Mouse (Mus musculus): ENCODE results near the gene Srp68. TPM values are rescaled to one million over a fixed set of nuclear protein-coding genes. Genes with fewer than 3 reads are reported as not detected.

Gene Srp68
- polyA plus RNA-seq, 1 experiment from 2014 or later = 53.0 TPM

DNA sequence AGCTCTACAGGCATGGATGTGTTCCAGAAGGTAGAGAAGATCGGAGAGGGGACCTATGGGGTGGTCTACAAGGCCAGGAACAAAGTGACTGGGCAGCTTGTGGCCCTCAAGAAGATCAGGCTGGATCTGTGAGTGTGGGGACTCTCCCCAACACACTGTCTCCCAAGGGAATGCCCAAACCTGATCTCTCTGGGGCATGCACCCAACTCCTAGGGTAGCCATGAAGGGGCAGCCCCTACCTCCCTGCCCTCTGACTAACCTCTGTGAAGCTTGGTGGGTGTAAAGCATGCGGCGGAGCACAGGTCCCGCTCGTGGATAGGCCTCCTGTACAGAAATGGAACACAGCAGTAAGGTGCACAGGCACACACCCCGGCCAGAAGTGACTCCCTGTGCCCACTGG is 58.0 kb downstream of the Srp68 start:
- Histone ChIP-seq H3K36me3 (ENCODE audit: control insufficient read depth, insufficient read depth, low read length) (no peaks in the 10 kb centered on the region), H3K27ac (replicated peaks) (peak overlapping the region; percentile 18; the same call in 1 of the 2 replicates), H3K4me2 (replicated peaks; ENCODE audit: low read depth) (no peak overlapping the region), H3K9ac (ENCODE audit: low read length) (no peak overlapping the region), H3K9me3 (ENCODE audit: control insufficient read depth, low read length) (no peaks in the 10 kb centered on the region), H3K27me3 (ENCODE audit: control insufficient read depth, insufficient read depth, low read length) (no peaks in the 10 kb centered on the region), H3K4me3 (ENCODE audit: low read depth, low read length) (no peak overlapping the region), H3K4me1 (replicated peaks; ENCODE audit: control insufficient read depth, insufficient read depth) (peaks cover 12% of the 10 kb centered on the region; the same call in 1 of the 2 replicates)
- ATAC-seq (ENCODE audit: low FRiP score, low TSS enrichment) (no peak), DNase-seq (ENCODE audit: low spot score) (no peak)
- TF ChIP-seq EP300 (optimal IDR thresholded peaks at IDR 0.05) = no peak
- no peak for TF ChIP-seq CTCF (IDR thresholded peaks at IDR 0.05; ENCODE audit: low read depth)
- 90% methylated on average over 6 of the region's 6 CpGs for WGBS

DNA sequence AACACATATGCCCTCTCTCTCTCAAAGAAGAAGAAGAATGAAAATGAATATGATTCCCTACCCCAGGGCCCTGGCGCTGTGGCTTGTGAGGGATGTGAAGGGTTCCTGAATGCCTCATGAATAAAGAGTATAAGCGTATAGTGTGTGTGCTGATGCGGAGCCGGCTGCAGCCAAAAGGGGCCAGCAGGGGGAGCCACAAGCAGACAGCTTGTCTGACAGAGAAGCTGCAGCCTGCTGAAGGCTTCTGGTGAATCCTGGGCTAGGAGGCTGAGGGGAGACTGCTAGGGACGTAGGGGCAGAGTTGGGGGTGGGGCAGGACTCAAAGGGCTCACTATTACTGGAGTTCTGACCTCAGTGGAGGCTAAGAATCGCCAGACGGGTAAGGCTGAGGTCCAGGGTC is 58.8 kb downstream of the Srp68 start:
- Histone ChIP-seq H3K36me3 (ENCODE audit: control insufficient read depth, insufficient read depth, low read length) (no peaks in the 10 kb centered on the region), H3K27ac (replicated peaks) (no peak overlapping the region), H3K4me3 (ENCODE audit: low read depth, low read length) (no peak overlapping the region), H3K9ac (ENCODE audit: low read length) (no peak overlapping the region), H3K27me3 (ENCODE audit: control insufficient read depth, insufficient read depth, low read length) (no peaks in the 10 kb centered on the region), H3K9me3 (ENCODE audit: control insufficient read depth, low read length) (no peaks in the 10 kb centered on the region), H3K4me2 (replicated peaks; ENCODE audit: low read depth) (no peak overlapping the region), H3K4me1 (replicated peaks; ENCODE audit: control insufficient read depth, insufficient read depth) (peaks cover 12% of the 10 kb centered on the region; the same call in 1 of the 2 replicates)
- ATAC-seq (ENCODE audit: low FRiP score, low TSS enrichment) = no peak
- TF ChIP-seq EP300 (optimal IDR thresholded peaks at IDR 0.05) (no peak), CTCF (IDR thresholded peaks at IDR 0.05; ENCODE audit: low read depth) (peak; percentile 69)
- 76% methylated on average over 7 of the region's 7 CpGs for WGBS
- peak; percentile 64 for DNase-seq (ENCODE audit: low spot score)

- 80% methylated on average over 13 of the region's 13 CpGs for WGBS
- no peak for DNase-seq (ENCODE audit: low spot score)
Observed at GRCm38 (mm10) chr11:116213877-116214510, 60.0 kb downstream of the Srp68 start.

GRCm38 (mm10) chr11:116212847-116213246 is 61.2 kb downstream of the Srp68 start:
- H3K4me3 ChIP-seq (ENCODE audit: low read depth, low read length) = no peak overlapping the region
- no peaks in the 10 kb centered on the region for H3K36me3 ChIP-seq (ENCODE audit: control insufficient read depth, insufficient read depth, low read length)
- no peaks in the 10 kb centered on the region for H3K27me3 ChIP-seq (ENCODE audit: control insufficient read depth, insufficient read depth, low read length)
- H3K4me1 ChIP-seq (replicated peaks; ENCODE audit: control insufficient read depth, insufficient read depth) = no peaks in the 10 kb centered on the region
- no peak overlapping the region for H3K9ac ChIP-seq (ENCODE audit: low read length)
- 85% methylated on average over 6 of the region's 6 CpGs for WGBS
- DNase-seq (ENCODE audit: low spot score) (no peak), ATAC-seq (ENCODE audit: low FRiP score, low TSS enrichment) (no peak)
- no peak overlapping the region for H3K27ac ChIP-seq (replicated peaks)
- H3K9me3 ChIP-seq (ENCODE audit: control insufficient read depth, low read length) = no peaks in the 10 kb centered on the region
- TF ChIP-seq EP300 (optimal IDR thresholded peaks at IDR 0.05) = no peak
- no peak for TF ChIP-seq CTCF (IDR thresholded peaks at IDR 0.05; ENCODE audit: low read depth)
- H3K4me2 ChIP-seq (replicated peaks; ENCODE audit: low read depth) = no peak overlapping the region

More at GRCm38 (mm10) chr11:116213877-116214510, 60.0 kb downstream of the Srp68 start:
- H3K9ac ChIP-seq (ENCODE audit: low read length) = no peak overlapping the region
- H3K4me3 ChIP-seq (ENCODE audit: low read depth, low read length) = no peak overlapping the region
- no peak overlapping the region for H3K4me2 ChIP-seq (replicated peaks; ENCODE audit: low read depth)
- peaks cover 4% of the 10 kb centered on the region; the same call in 1 of the 2 replicates for H3K4me1 ChIP-seq (replicated peaks; ENCODE audit: control insufficient read depth, insufficient read depth)
- H3K27ac ChIP-seq (replicated peaks) = no peak overlapping the region
- H3K9me3 ChIP-seq (ENCODE audit: control insufficient read depth, low read length) = no peaks in the 10 kb centered on the region
- no peaks in the 10 kb centered on the region for H3K36me3 ChIP-seq (ENCODE audit: control insufficient read depth, insufficient read depth, low read length)
- no peak for ATAC-seq (ENCODE audit: low FRiP score, low TSS enrichment)
- TF ChIP-seq EP300 (optimal IDR thresholded peaks at IDR 0.05) = no peak
- TF ChIP-seq CTCF (IDR thresholded peaks at IDR 0.05; ENCODE audit: low read depth) = no peak
- H3K27me3 ChIP-seq (ENCODE audit: control insufficient read depth, insufficient read depth, low read length) = no peaks in the 10 kb centered on the region

- Histone ChIP-seq H3K36me3 (ENCODE audit: control insufficient read depth, insufficient read depth, low read length) (peaks cover 2% of the 10 kb centered on the region; the same call in 1 of the 2 replicates), H3K27me3 (ENCODE audit: control insufficient read depth, insufficient read depth, low read length) (no peaks in the 10 kb centered on the region), H3K27ac (replicated peaks) (peak overlapping the region; percentile 89), H3K4me3 (ENCODE audit: low read depth, low read length) (no peak overlapping the region), H3K9ac (ENCODE audit: low read length) (peak overlapping the region; percentile 47; the same call in 1 of the 2 replicates), H3K9me3 (ENCODE audit: control insufficient read depth, low read length) (no peaks in the 10 kb centered on the region), H3K4me2 (replicated peaks; ENCODE audit: low read depth) (no peak overlapping the region), H3K4me1 (replicated peaks; ENCODE audit: control insufficient read depth, insufficient read depth) (no peaks in the 10 kb centered on the region)
- peak; percentile 89 for DNase-seq (ENCODE audit: low spot score)
- WGBS = 46% methylated on average over 5 of the region's 5 CpGs
- ATAC-seq (ENCODE audit: low FRiP score, low TSS enrichment) = peak; percentile 92
- TF ChIP-seq EP300 (optimal IDR thresholded peaks at IDR 0.05) (no peak), CTCF (IDR thresholded peaks at IDR 0.05; ENCODE audit: low read depth) (no peak)
Observed at GRCm38 (mm10) chr11:116210696-116211095, 63.3 kb downstream of the Srp68 start.

DNA sequence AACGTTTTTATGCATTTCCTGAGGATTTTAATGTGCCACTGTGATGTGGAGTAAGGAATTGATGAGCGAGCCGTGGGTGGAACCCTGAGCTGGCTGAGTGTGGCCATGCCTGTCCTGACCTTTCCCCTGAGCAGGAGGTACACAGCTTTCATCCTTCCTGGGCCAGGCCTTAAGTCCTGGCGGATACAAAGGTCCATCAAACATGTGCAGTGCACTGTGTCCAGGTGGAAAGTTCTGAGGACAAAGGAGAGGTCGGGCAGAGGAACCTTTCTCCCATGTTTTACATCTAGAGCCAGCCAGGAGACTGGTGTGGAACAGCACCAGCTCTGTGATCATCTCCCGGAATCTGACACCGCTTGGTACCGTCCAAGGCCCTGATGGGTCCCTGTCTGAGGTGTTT is 64.8 kb downstream of the Srp68 start:
- peaks cover 4% of the 10 kb centered on the region for H3K36me3 ChIP-seq (ENCODE audit: control insufficient read depth, insufficient read depth, low read length)
- no peaks in the 10 kb centered on the region for H3K4me1 ChIP-seq (replicated peaks; ENCODE audit: control insufficient read depth, insufficient read depth)
- H3K27ac ChIP-seq (replicated peaks) = peak overlapping the region; percentile 53; the same call in 1 of the 2 replicates
- no peaks in the 10 kb centered on the region for H3K9me3 ChIP-seq (ENCODE audit: control insufficient read depth, low read length)
- H3K4me3 ChIP-seq (ENCODE audit: low read depth, low read length) = no peak overlapping the region
- no peaks in the 10 kb centered on the region for H3K27me3 ChIP-seq (ENCODE audit: control insufficient read depth, insufficient read depth, low read length)
- TF ChIP-seq EP300 (optimal IDR thresholded peaks at IDR 0.05) (no peak), CTCF (IDR thresholded peaks at IDR 0.05; ENCODE audit: low read depth) (no peak)
- no peak for ATAC-seq (ENCODE audit: low FRiP score, low TSS enrichment)
- no peak overlapping the region for H3K4me2 ChIP-seq (replicated peaks; ENCODE audit: low read depth)
- no peak for DNase-seq (ENCODE audit: low spot score)
- WGBS = 68% methylated on average over 8 of the region's 8 CpGs
- no peak overlapping the region for H3K9ac ChIP-seq (ENCODE audit: low read length)

All from stomach, postnatal 0 days (tissue).